Mouse (Mus musculus): ENCODE data around the gene Setd3. TPM values are rescaled to one million over a fixed set of nuclear protein-coding genes. Genes with fewer than 3 reads are reported as not detected.

Gene Setd3
- polyA plus RNA-seq (2016; fragmentation: Nextera tagmentation; extraction: Ambion mirVana) = 98.4 and 103 TPM in 2 replicates

- H3K4me3 ChIP-seq = peak within 1 kb of the TSS; percentile 89
- H3K9ac ChIP-seq = peak within 1 kb of the TSS; percentile 94
- no peak for ATAC-seq (ENCODE audit: insufficient number of reproducible peaks, insufficient read depth, low FRiP score, low TSS enrichment)
- 0% methylated on average over 4 of the region's 9 CpGs for WGBS
- H3K4me1 ChIP-seq = peaks cover 28% of the 10 kb centered on the region
- H3K36me3 ChIP-seq = peaks cover 3% of the 10 kb centered on the region
- no peaks in the 10 kb centered on the region for H3K27me3 ChIP-seq
- H3K27ac ChIP-seq = peak within 1 kb of the TSS; percentile 88
- no peaks in the 10 kb centered on the region for H3K9me3 ChIP-seq
- H3K4me2 ChIP-seq (replicated peaks) = peak within 1 kb of the TSS; percentile 82
Measured at GRCm38 (mm10) chr12:108179246-108179320, at the start of gene Setd3. TSS of gene Setd3 (minus strand) at chr12:108179314.

GRCm38 (mm10) chr12:108227527-108227926 lies 48.4 kb upstream of the Setd3 start:
- Histone ChIP-seq H3K4me2 (replicated peaks) (no peak overlapping the region), H3K27me3 (no peaks in the 10 kb centered on the region), H3K27ac (no peak overlapping the region), H3K4me3 (no peak overlapping the region), H3K36me3 (no peaks in the 10 kb centered on the region), H3K9me3 (no peaks in the 10 kb centered on the region), H3K9ac (no peak overlapping the region), H3K4me1 (peaks cover 41% of the 10 kb centered on the region)
- WGBS = 84% methylated on average over 16 of the region's 16 CpGs
- no peak for ATAC-seq (ENCODE audit: insufficient number of reproducible peaks, insufficient read depth, low FRiP score, low TSS enrichment)

- ATAC-seq (ENCODE audit: insufficient number of reproducible peaks, insufficient read depth, low FRiP score, low TSS enrichment) = no peak
- H3K4me2 ChIP-seq (replicated peaks) = no peak overlapping the region
- no peak overlapping the region for H3K4me3 ChIP-seq
- no peaks in the 10 kb centered on the region for H3K36me3 ChIP-seq
- no peaks in the 10 kb centered on the region for H3K9me3 ChIP-seq
- H3K9ac ChIP-seq = no peak overlapping the region
- H3K27ac ChIP-seq = no peak overlapping the region
- H3K27me3 ChIP-seq = no peaks in the 10 kb centered on the region
- peaks cover 37% of the 10 kb centered on the region for H3K4me1 ChIP-seq
- WGBS = 83% methylated on average over 12 of the region's 12 CpGs
Measured at GRCm38 (mm10) chr12:108226941-108227340, 47.8 kb upstream of the Setd3 start.

- H3K9ac ChIP-seq = no peak overlapping the region
- H3K4me1 ChIP-seq = peaks cover 31% of the 10 kb centered on the region
Measured at GRCm38 (mm10) chr12:108226216-108226615, 47.1 kb upstream of the Setd3 start.

GRCm38 (mm10) chr12:108225781-108226180 lies 46.7 kb upstream of the Setd3 start:
- no peaks in the 10 kb centered on the region for H3K36me3 ChIP-seq
- no peaks in the 10 kb centered on the region for H3K9me3 ChIP-seq
- WGBS = 63% methylated on average over 7 of the region's 7 CpGs
- no peak overlapping the region for H3K4me3 ChIP-seq
- no peak for ATAC-seq (ENCODE audit: insufficient number of reproducible peaks, insufficient read depth, low FRiP score, low TSS enrichment)
- peaks cover 32% of the 10 kb centered on the region for H3K4me1 ChIP-seq
- no peak overlapping the region for H3K9ac ChIP-seq
- H3K27me3 ChIP-seq = no peaks in the 10 kb centered on the region
- H3K27ac ChIP-seq = no peak overlapping the region
- H3K4me2 ChIP-seq (replicated peaks) = no peak overlapping the region

More at GRCm38 (mm10) chr12:108226216-108226615, 47.1 kb upstream of the Setd3 start:
- WGBS = 75% methylated on average over 13 of the region's 13 CpGs
- Histone ChIP-seq H3K4me2 (replicated peaks) (no peak overlapping the region), H3K36me3 (no peaks in the 10 kb centered on the region), H3K9me3 (no peaks in the 10 kb centered on the region), H3K27ac (no peak overlapping the region), H3K4me3 (no peak overlapping the region), H3K27me3 (no peaks in the 10 kb centered on the region)
- no peak for ATAC-seq (ENCODE audit: insufficient number of reproducible peaks, insufficient read depth, low FRiP score, low TSS enrichment)

GRCm38 (mm10) chr12:108223357-108223756 lies 44.2 kb upstream of the Setd3 start:
- Histone ChIP-seq H3K4me1 (peaks cover 56% of the 10 kb centered on the region), H3K4me3 (no peak overlapping the region), H3K27ac (no peak overlapping the region), H3K4me2 (replicated peaks) (no peak overlapping the region), H3K9me3 (no peaks in the 10 kb centered on the region), H3K9ac (no peak overlapping the region), H3K27me3 (no peaks in the 10 kb centered on the region), H3K36me3 (no peaks in the 10 kb centered on the region)
- no peak for ATAC-seq (ENCODE audit: insufficient number of reproducible peaks, insufficient read depth, low FRiP score, low TSS enrichment)
- WGBS = 39% methylated on average over 8 of the region's 8 CpGs

GRCm38 (mm10) chr12:108221712-108222111 lies 42.6 kb upstream of the Setd3 start:
- Histone ChIP-seq H3K4me1 (peaks cover 67% of the 10 kb centered on the region), H3K27me3 (no peaks in the 10 kb centered on the region), H3K36me3 (no peaks in the 10 kb centered on the region), H3K4me3 (no peak overlapping the region), H3K27ac (no peak overlapping the region), H3K9me3 (no peaks in the 10 kb centered on the region), H3K9ac (no peak overlapping the region), H3K4me2 (replicated peaks) (no peak overlapping the region)
- ATAC-seq (ENCODE audit: insufficient number of reproducible peaks, insufficient read depth, low FRiP score, low TSS enrichment) = no peak
- whole genome bisulfite sequencing = 92% methylated on average over 7 of the region's 7 CpGs

- H3K27ac ChIP-seq = no peak overlapping the region
Measured at GRCm38 (mm10) chr12:108221206-108221605, 42.1 kb upstream of the Setd3 start.

GRCm38 (mm10) chr12:108220621-108221020 lies 41.5 kb upstream of the Setd3 start:
- Histone ChIP-seq H3K27me3 (no peaks in the 10 kb centered on the region), H3K4me3 (no peak overlapping the region), H3K4me1 (peaks cover 67% of the 10 kb centered on the region), H3K36me3 (no peaks in the 10 kb centered on the region), H3K4me2 (replicated peaks) (no peak overlapping the region), H3K9me3 (no peaks in the 10 kb centered on the region), H3K9ac (no peak overlapping the region), H3K27ac (peak overlapping the region; percentile 84; the same call in 1 of the 2 replicates)
- no peak for ATAC-seq (ENCODE audit: insufficient number of reproducible peaks, insufficient read depth, low FRiP score, low TSS enrichment)
- WGBS = 73% methylated on average over 12 of the region's 12 CpGs

More at GRCm38 (mm10) chr12:108221206-108221605, 42.1 kb upstream of the Setd3 start:
- H3K4me1 ChIP-seq = peaks cover 71% of the 10 kb centered on the region
- H3K4me2 ChIP-seq (replicated peaks) = no peak overlapping the region
- no peak overlapping the region for H3K9ac ChIP-seq
- no peaks in the 10 kb centered on the region for H3K36me3 ChIP-seq
- 69% methylated on average over 10 of the region's 10 CpGs for WGBS
- no peak for ATAC-seq (ENCODE audit: insufficient number of reproducible peaks, insufficient read depth, low FRiP score, low TSS enrichment)
- H3K9me3 ChIP-seq = no peaks in the 10 kb centered on the region
- no peak overlapping the region for H3K4me3 ChIP-seq
- H3K27me3 ChIP-seq = no peaks in the 10 kb centered on the region

GRCm38 (mm10) chr12:108219825-108220616 lies 40.9 kb upstream of the Setd3 start:
- Histone ChIP-seq H3K27me3 (no peaks in the 10 kb centered on the region), H3K4me3 (no peak overlapping the region), H3K4me2 (replicated peaks) (peak overlapping the region; percentile 29), H3K9me3 (no peaks in the 10 kb centered on the region), H3K27ac (peak overlapping the region; percentile 84), H3K4me1 (peaks cover 66% of the 10 kb centered on the region), H3K9ac (peak overlapping the region; percentile 15; the same call in 1 of the 2 replicates), H3K36me3 (no peaks in the 10 kb centered on the region)
- ATAC-seq (ENCODE audit: insufficient number of reproducible peaks, insufficient read depth, low FRiP score, low TSS enrichment) = no peak
- 74% methylated on average over 21 of the region's 21 CpGs for WGBS

GRCm38 (mm10) chr12:108219163-108219562 lies 40.0 kb upstream of the Setd3 start:
- Histone ChIP-seq H3K9me3 (no peaks in the 10 kb centered on the region), H3K36me3 (no peaks in the 10 kb centered on the region), H3K4me2 (replicated peaks) (peak overlapping the region; percentile 29), H3K27ac (peak overlapping the region; percentile 84), H3K4me1 (peaks cover 66% of the 10 kb centered on the region), H3K27me3 (no peaks in the 10 kb centered on the region), H3K4me3 (no peak overlapping the region), H3K9ac (no peak overlapping the region)
- WGBS = 41% methylated on average over 15 of the region's 15 CpGs
- ATAC-seq (ENCODE audit: insufficient number of reproducible peaks, insufficient read depth, low FRiP score, low TSS enrichment) = no peak

GRCm38 (mm10) chr12:108217572-108217971 lies 38.5 kb upstream of the Setd3 start:
- no peak overlapping the region for H3K9ac ChIP-seq

More at GRCm38 (mm10) chr12:108217572-108217971, 38.5 kb upstream of the Setd3 start:
- WGBS = 64% methylated on average over 5 of the region's 5 CpGs
- Histone ChIP-seq H3K27ac (no peak overlapping the region), H3K4me3 (no peak overlapping the region), H3K9me3 (no peaks in the 10 kb centered on the region), H3K4me2 (replicated peaks) (no peak overlapping the region), H3K36me3 (no peaks in the 10 kb centered on the region), H3K27me3 (no peaks in the 10 kb centered on the region), H3K4me1 (peaks cover 69% of the 10 kb centered on the region)
- no peak for ATAC-seq (ENCODE audit: insufficient number of reproducible peaks, insufficient read depth, low FRiP score, low TSS enrichment)

All from embryonic facial prominence, embryonic 12.5 days (tissue).